Mouse (Mus musculus) CH12.LX (cell line): ENCODE results near the gene Dner. TPM values are rescaled to one million over a fixed set of nuclear protein-coding genes. Genes with fewer than 3 reads are reported as not detected.

Experiments
- DNase-seq: peaks from one replicate; pipeline ENCODE4 v3.0.0-alpha.2; 2013; ENCODE audit errors: extremely low read depth
- H3K27ac ChIP-seq: 2 replicates; pipeline ENCODE4 v1.5.1; 2012; ENCODE audit warnings: low read depth, mild to moderate bottlenecking, control low read depth, moderate library complexity; ENCODE audit not compliant: insufficient read depth
- H3K27me3 ChIP-seq: replicated peaks from 2 replicates; pipeline ENCODE3; 2012; ENCODE audit warnings: inconsistent platforms
- H3K36me3 ChIP-seq, 2 experiments: replicated peaks in 1 of 2; 2 replicates each; pipeline versions ENCODE3 to v1.6.1; 2012; ENCODE audit warnings: inconsistent platforms in 1 of 2, low read length in 1 of 2, mild to moderate bottlenecking in 1 of 2, mixed read lengths in 1 of 2, moderate library complexity in 1 of 2; ENCODE audit not compliant: control insufficient read depth in 1 of 2, insufficient read depth in 1 of 2
- H3K4me1 ChIP-seq, 2 experiments: 2 replicates each; pipeline ENCODE4 v1.6.1; 2012; ENCODE audit warnings: inconsistent platforms in 1 of 2, moderate library complexity in 1 of 2; ENCODE audit not compliant: insufficient read depth in 2 of 2, control insufficient read depth in 1 of 2
- H3K4me2 ChIP-seq: 2 replicates; pipeline ENCODE4 v1.6.1; 2012; ENCODE audit warnings: low read depth, mild to moderate bottlenecking, control low read depth; ENCODE audit not compliant: poor library complexity, insufficient read depth, severe bottlenecking
- H3K4me3 ChIP-seq, 3 experiments: fragments of 150-350 bp in 1 of 3; sonication (generic) in 1 of 3; replicated peaks in 1 of 3; 2 replicates each; pipeline versions ENCODE3 to v1.5.1; 2011 to 2012; ENCODE audit warnings: low read depth in 2 of 3, low read length in 2 of 3, mild to moderate bottlenecking in 2 of 3, moderate library complexity in 2 of 3, control low read depth in 1 of 3, improper control_type of control experiment in 1 of 3, inconsistent platforms in 1 of 3, mixed read lengths in 1 of 3; ENCODE audit not compliant: poor library complexity in 1 of 3
- H3K79me2 ChIP-seq: replicated peaks from 2 replicates; pipeline ENCODE4 v1.6.1; 2012; ENCODE audit warnings: mild to moderate bottlenecking, moderate library complexity; ENCODE audit not compliant: control insufficient read depth, poor library complexity, insufficient read depth, severe bottlenecking; ENCODE audit errors: extremely low read depth
- H3K9ac ChIP-seq: 2 replicates; pipeline ENCODE4 v1.6.1; 2012; ENCODE audit warnings: low read depth, mild to moderate bottlenecking, control low read depth, moderate library complexity; ENCODE audit not compliant: insufficient read depth
- H3K9me3 ChIP-seq: replicated peaks from 2 replicates; pipeline ENCODE3; 2012; ENCODE audit warnings: low read length, inconsistent platforms, mixed read lengths
- CTCF ChIP-seq, 2 experiments: IDR thresholded peaks in 1 of 2; conservative IDR thresholded peaks in 1 of 2; 2 replicates each; pipeline ENCODE4 v1.5.1; 2011 to 2012; ENCODE audit warnings: low read depth in 2 of 2, low read length in 2 of 2, improper control_type of control experiment in 1 of 2, inconsistent platforms in 1 of 2, mild to moderate bottlenecking in 1 of 2, moderate library complexity in 1 of 2
- E2F4 ChIP-seq: IDR thresholded peaks from 2 replicates; pipeline ENCODE4 v1.6.1; 2011; ENCODE audit warnings: low read depth, low read length, improper control_type of control experiment; ENCODE audit not compliant: insufficient replicate concordance
- ELF1 ChIP-seq: IDR thresholded peaks from 2 replicates; pipeline ENCODE4 v1.6.1; 2014; ENCODE audit warnings: low read depth, mild to moderate bottlenecking, inconsistent platforms, low read length, improper control_type of control experiment
- ETS1 ChIP-seq: conservative IDR thresholded peaks from 2 replicates; pipeline ENCODE4 v1.6.1; 2012; ENCODE audit warnings: low read depth, mild to moderate bottlenecking, inconsistent platforms, low read length, improper control_type of control experiment, moderate library complexity
- GABPA ChIP-seq: IDR thresholded peaks from 2 replicates; pipeline ENCODE4 v1.6.1; 2012; ENCODE audit warnings: low read depth, low read length, improper control_type of control experiment, inconsistent platforms; ENCODE audit not compliant: insufficient replicate concordance
- HCFC1 ChIP-seq: IDR thresholded peaks from 2 replicates; pipeline ENCODE4 v1.6.1; 2012; ENCODE audit warnings: low read depth, mild to moderate bottlenecking, inconsistent platforms, low read length, improper control_type of control experiment
- JUN ChIP-seq: IDR thresholded peaks from 2 replicates; pipeline ENCODE4 v1.6.1; 2011; ENCODE audit warnings: low read depth, mild to moderate bottlenecking, low read length, improper control_type of control experiment, moderate library complexity; ENCODE audit not compliant: insufficient read depth
- KAT2A ChIP-seq: IDR thresholded peaks from 2 replicates; pipeline ENCODE4 v1.6.1; 2012; ENCODE audit warnings: low read length, improper control_type of control experiment, inconsistent platforms; ENCODE audit not compliant: insufficient replicate concordance
- MAFK ChIP-seq: IDR thresholded peaks from 2 replicates; pipeline ENCODE4 v1.6.1; 2011; ENCODE audit warnings: low read length, improper control_type of control experiment; ENCODE audit not compliant: insufficient replicate concordance
- MAX ChIP-seq: IDR thresholded peaks from 2 replicates; pipeline ENCODE4 v1.6.1; 2011; ENCODE audit warnings: low read length, improper control_type of control experiment
- NRF1 ChIP-seq: IDR thresholded peaks from 2 replicates; pipeline ENCODE4 v1.6.1; 2014; ENCODE audit warnings: low read depth, mild to moderate bottlenecking, inconsistent platforms, low read length, improper control_type of control experiment, moderate library complexity
- PAX5 ChIP-seq: IDR thresholded peaks from 2 replicates; pipeline ENCODE4 v1.6.1; 2012; ENCODE audit warnings: low read length, inconsistent platforms, mixed read lengths
- POLR2A ChIP-seq: IDR thresholded peaks from 2 replicates; pipeline ENCODE4 v1.6.1; 2011; ENCODE audit warnings: low read depth, mild to moderate bottlenecking, improper control_type of control experiment, low read length
- RAD21 ChIP-seq: IDR thresholded peaks from 2 replicates; pipeline ENCODE4 v1.6.1; 2011; ENCODE audit warnings: low read depth, mild to moderate bottlenecking, low read length, improper control_type of control experiment, moderate library complexity
- RCOR1 ChIP-seq: conservative IDR thresholded peaks from 2 replicates; pipeline ENCODE4 v1.6.1; 2012; ENCODE audit warnings: low read depth, mild to moderate bottlenecking, inconsistent platforms, low read length, improper control_type of control experiment
- SIN3A ChIP-seq: IDR thresholded peaks from 2 replicates; pipeline ENCODE4 v1.6.1; 2012; ENCODE audit warnings: low read length, improper control_type of control experiment, inconsistent platforms
- SMC3 ChIP-seq: IDR thresholded peaks from 2 replicates; pipeline ENCODE4 v1.6.1; 2011; ENCODE audit warnings: low read depth, low read length, improper control_type of control experiment
- TCF12 ChIP-seq: IDR thresholded peaks from 2 replicates; pipeline ENCODE4 v1.6.1; 2014; ENCODE audit warnings: low read depth, mild to moderate bottlenecking, inconsistent platforms, low read length, improper control_type of control experiment
- UBTF ChIP-seq: IDR thresholded peaks from 2 replicates; pipeline ENCODE4 v1.6.1; 2012; ENCODE audit warnings: low read depth, mild to moderate bottlenecking, inconsistent platforms, low read length, improper control_type of control experiment, moderate library complexity
- USF2 ChIP-seq: conservative IDR thresholded peaks from 2 replicates; pipeline ENCODE4 v1.6.1; 2011; ENCODE audit warnings: low read depth, low read length, improper control_type of control experiment
- ZC3H11A ChIP-seq: IDR thresholded peaks from 2 replicates; pipeline ENCODE4 v1.6.1; 2012; ENCODE audit warnings: low read depth, mild to moderate bottlenecking, inconsistent platforms, low read length, improper control_type of control experiment
- ZKSCAN1 ChIP-seq: IDR thresholded peaks from 2 replicates; pipeline ENCODE4 v1.6.1; 2012; ENCODE audit warnings: low read depth, inconsistent platforms, low read length, improper control_type of control experiment, borderline replicate concordance
- ZMIZ1 ChIP-seq: IDR thresholded peaks from 2 replicates; pipeline ENCODE4 v1.6.1; 2012; ENCODE audit warnings: low read depth, mild to moderate bottlenecking, inconsistent platforms, low read length, improper control_type of control experiment
- ZNF384 ChIP-seq: IDR thresholded peaks from 2 replicates; pipeline ENCODE4 v1.6.1; 2012; ENCODE audit warnings: low read depth, low read length, improper control_type of control experiment, inconsistent platforms
- dilution Hi-C: fragments of 300-500 bp; cut with MboI; formaldehyde crosslinking; loops from 2 replicates; pipeline ENCODE4 v1.14.3; 2020; ENCODE audit warnings: low sequenced_read_pairs; ENCODE audit not compliant: extremely low pct_unique_long_range_greater_than_20kb, extremely low pct_ligation_motif_present
- in situ Hi-C: fragments of 300-500 bp; cut with MboI; formaldehyde crosslinking; loops from 3 replicates; pipeline ENCODE4 v1.14.3; 2019; ENCODE audit warnings: low sequenced_read_pairs, low pct_ligation_motif_present, low pct_unique_long_range_greater_than_20kb, mixed read lengths
- polyA plus RNA-seq: library from polyadenylated mRNA; unstranded; fragments of >175 nt; gene quantifications from 2 replicates; pipeline ENCODE4 v1.2.1, GENCODE M21; 2012; ENCODE audit warnings: low read depth; ENCODE audit not compliant: insufficient read length
- total RNA-seq, 2 experiments: library from RNA; depleted of rRNA; stranded (reverse); fragments of 300-350 nt in 1 of 2; fragments of >200 nt in 1 of 2; gene quantifications; 2 replicates each; pipeline ENCODE4 v1.2.3; 2012 to 2014

The Dner gene
- total and polyA plus RNA-seq, 3 experiments = not detected

GRCm38 (mm10) chr1:84694688-84695474, 1.1 kb downstream of the Dner start:
- dilution Hi-C loops = no loop called here
- Histone ChIP-seq H3K4me3 (no peak overlapping the region), H3K27me3 (no peaks in the 10 kb centered on the region), H3K4me1 (no peaks in the 10 kb centered on the region), H3K9me3 (peaks cover 6% of the 10 kb centered on the region), H3K27ac (no peak overlapping the region), H3K36me3 (no peaks in the 10 kb centered on the region), H3K4me2 (no peak overlapping the region), H3K79me2 (no peaks in the 10 kb centered on the region), H3K9ac (no peak overlapping the region)
- TF ChIP-seq UBTF = no peak
- TF ChIP-seq ELF1 = no peak
- no peak for TF ChIP-seq PAX5
- TF ChIP-seq SMC3 = no peak
- no peak for TF ChIP-seq RAD21
- TF ChIP-seq CTCF (conservative IDR thresholded peaks at IDR 0.05 in 1 of 2, IDR thresholded peaks at IDR 0.05 in 1 of 2; ENCODE audit: low read depth in 2 of 2, low read length in 2 of 2) = no peak
- TF ChIP-seq RCOR1 = no peak
- TF ChIP-seq JUN = no peak
- no peak for TF ChIP-seq TCF12
- no peak for TF ChIP-seq GABPA
- no peak for TF ChIP-seq ZNF384
- no peak for TF ChIP-seq ZC3H11A
- TF ChIP-seq SIN3A = no peak
- TF ChIP-seq MAFK = no peak
- no peak for TF ChIP-seq ETS1
- in situ Hi-C loops = no loop called here
- DNase-seq = no peak

- H3K27ac ChIP-seq = no peak overlapping the region
- dilution Hi-C loops = no loop called here
- H3K9ac ChIP-seq = no peak overlapping the region
- in situ Hi-C loops = no loop called here
- no peaks in the 10 kb centered on the region for H3K79me2 ChIP-seq
- no peaks in the 10 kb centered on the region for H3K9me3 ChIP-seq
- DNase-seq = no peak
- H3K36me3 ChIP-seq = no peaks in the 10 kb centered on the region
- no peaks in the 10 kb centered on the region for H3K27me3 ChIP-seq
- TF ChIP-seq ZMIZ1 (no peak), SMC3 (no peak), USF2 (no peak), KAT2A (no peak), ELF1 (no peak), POLR2A (no peak), NRF1 (no peak), HCFC1 (no peak), MAX (no peak), RAD21 (no peak), E2F4 (no peak), UBTF (no peak), ZKSCAN1 (no peak), ZC3H11A (no peak)
- TF ChIP-seq, all 38 proteins: peak for 0
- Histone ChIP-seq H3K4me1 (no peaks in the 10 kb centered on the region), H3K4me3 (no peak overlapping the region), H3K4me2 (no peak overlapping the region)
These were observed 18.1 kb downstream of the Dner start for GRCm38 (mm10) chr1:84677910-84678309.
